Mouse (Mus musculus) myocyte (in vitro differentiated cells): ENCODE results near the gene Ppp1r14b.

Source experiments
- CEBPB ChIP-seq: IDR thresholded peaks from 2 replicates; pipeline ENCODE4 v1.6.1; 2011; ENCODE audit warnings: mild to moderate bottlenecking, moderate library complexity; ENCODE audit not compliant: poor library complexity, insufficient read depth, severe bottlenecking
- E2F4 ChIP-seq: IDR thresholded peaks from one replicate; pipeline ENCODE4 v1.6.1; 2011; ENCODE audit warnings: mild to moderate bottlenecking, control low read depth, moderate library complexity; ENCODE audit not compliant: insufficient read depth
- MAX ChIP-seq: IDR thresholded peaks from one replicate; pipeline ENCODE4 v1.6.1; 2011; ENCODE audit warnings: low read depth, mild to moderate bottlenecking, control low read depth
- MYOG ChIP-seq, 3 experiments: IDR thresholded peaks; one replicate each; pipeline ENCODE4 v1.6.1; 2011; ENCODE audit warnings: control low read depth in 2 of 3, low read depth in 2 of 3, mild to moderate bottlenecking in 2 of 3; ENCODE audit not compliant: insufficient read length in 2 of 3, control insufficient read depth in 1 of 3, insufficient read depth in 1 of 3
- POLR2A ChIP-seq: IDR thresholded peaks from one replicate; pipeline ENCODE4 v1.6.1; 2011; ENCODE audit warnings: low read depth, mild to moderate bottlenecking, control low read depth, moderate library complexity; ENCODE audit not compliant: insufficient read length
- POLR2AphosphoS2 ChIP-seq: IDR thresholded peaks from one replicate; pipeline ENCODE4 v1.6.1; 2011; ENCODE audit warnings: low read depth, control low read depth; ENCODE audit not compliant: insufficient read length
- REST ChIP-seq: IDR thresholded peaks from one replicate; pipeline ENCODE4 v1.6.1; 2011; ENCODE audit warnings: mild to moderate bottlenecking, control low read depth, moderate library complexity; ENCODE audit not compliant: insufficient read depth, insufficient read length
- SRF ChIP-seq: IDR thresholded peaks from one replicate; pipeline ENCODE4 v1.6.1; 2011; ENCODE audit warnings: low read depth; ENCODE audit not compliant: control insufficient read depth, insufficient read length
- TCF12 ChIP-seq: IDR thresholded peaks from one replicate; pipeline ENCODE4 v1.6.1; 2011; ENCODE audit warnings: mild to moderate bottlenecking, control low read depth; ENCODE audit not compliant: poor library complexity, insufficient read depth, severe bottlenecking
- USF1 ChIP-seq: IDR thresholded peaks from one replicate; pipeline ENCODE4 v1.6.1; 2011; ENCODE audit warnings: low read depth, mild to moderate bottlenecking, control low read depth, moderate library complexity

DNA sequence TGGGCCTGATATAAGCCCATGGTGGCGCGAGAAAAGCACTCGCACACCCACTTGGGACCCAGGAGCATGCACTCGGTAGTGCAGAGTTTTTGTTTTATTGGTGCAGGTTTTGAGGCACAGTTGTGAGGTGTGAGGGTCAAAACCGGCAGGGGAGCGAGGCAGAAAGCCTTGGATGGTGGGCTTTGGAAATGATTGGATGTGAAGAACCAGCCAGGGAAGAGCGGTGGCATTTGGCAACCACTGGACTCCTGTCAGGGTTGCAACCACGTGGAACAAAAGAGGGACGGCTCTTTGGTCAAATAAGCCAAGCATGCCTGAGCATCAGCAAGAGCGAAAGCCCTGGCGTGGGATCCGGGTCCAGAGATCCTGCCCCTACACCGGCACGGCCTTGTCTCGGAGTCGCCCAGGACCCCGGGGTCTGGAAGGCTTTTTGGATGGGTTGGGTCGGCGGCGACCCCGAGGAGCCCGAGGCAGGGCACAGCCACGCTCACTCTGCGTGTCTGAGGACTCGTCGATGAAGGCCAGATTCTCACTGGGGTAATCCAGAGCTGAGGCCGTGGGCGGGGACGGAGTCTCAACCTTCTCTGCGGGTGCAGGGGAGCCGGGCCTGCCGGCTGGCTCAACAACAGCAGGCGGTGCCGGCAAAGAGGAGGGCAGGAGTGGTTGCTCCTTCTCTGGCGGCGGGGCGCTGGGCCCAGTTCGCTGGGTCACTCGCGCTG is 49.0 kb upstream of the Ppp1r14b start:
- TF ChIP-seq POLR2A (no peak), USF1 (no peak), MAX (no peak), POLR2AphosphoS2 (no peak), SRF (no peak), CEBPB (no peak), TCF12 (no peak), MYOG (IDR thresholded peaks at IDR 0.05; ENCODE audit: control insufficient read depth in 1 of 3, insufficient read depth in 1 of 3, insufficient read length in 2 of 3, low read depth in 2 of 3) (no peak), REST (no peak), E2F4 (no peak)
